In genomic region chr16:17146772-17147235, GRCm38 (mm10) we compare ENCODE assay signal across 7 mouse cellular contexts. TPM values are rescaled to one million over a fixed set of nuclear protein-coding genes. Genes with fewer than 3 reads are reported as not detected.
DNase-seq lines count a peak whose midpoint lies in the region; ATAC-seq lines count a peak whose summit lies in the region.

Gene Ccdc116 (minus strand): TSS chr16:17147229.

- under 1% methylated on average over 34 of the region's 34 CpGs for WGBS in intestine, embryonic 16.5 days

- intact Hi-C loops in left cerebral cortex, postnatal 25 days (cut with DNase I) = no loop called here

- H3K9ac ChIP-seq in intestine, embryonic 16.5 days (ENCODE audit: low read depth, low read length) = peak within 1 kb of the TSS; percentile 81

- peaks cover 13% of the 10 kb centered on the region for H3K4me1 ChIP-seq in intestine, embryonic 16.5 days (ENCODE audit: control insufficient read depth, insufficient read depth, low read length)

- H3K4me2 ChIP-seq in intestine, embryonic 16.5 days (ENCODE audit: low read depth, low read length) = peak within 1 kb of the TSS; percentile 99

- no peaks in the 10 kb centered on the region for H3K27me3 ChIP-seq in intestine, embryonic 16.5 days (replicated peaks; ENCODE audit: control insufficient read depth, insufficient read depth, low read length)

- H3K4me3 ChIP-seq in intestine, embryonic 16.5 days (ENCODE audit: low read length) = peak within 1 kb of the TSS; percentile 77

- no peaks in the 10 kb centered on the region for H3K36me3 ChIP-seq in intestine, embryonic 16.5 days (ENCODE audit: control insufficient read depth, insufficient read depth, low read length)

- DNase-seq in adrenal gland, postnatal 14 days = peak; percentile 89
- peak; percentile 85 for DNase-seq in embryo, embryonic 9.5 days (ENCODE audit: extremely low spot score)
- DNase-seq in gastrocnemius, postnatal 4 days (ENCODE audit: low spot score in 2 of 2) = peak; percentile 40 to 75
- DNase-seq in left cerebral cortex, postnatal 25 days (ENCODE audit: low spot score in 2 of 2) = peak; percentile 83 to 88
- peak; percentile 91 for DNase-seq in mesoderm, embryonic 11.5 days (ENCODE audit: low read depth, low spot score)
- DNase-seq in right cerebral cortex, postnatal 25 days = peak; percentile 76

- no peaks in the 10 kb centered on the region for H3K9me3 ChIP-seq in intestine, embryonic 16.5 days (ENCODE audit: control insufficient read depth, low read length)

- H3K27ac ChIP-seq in intestine, embryonic 16.5 days (ENCODE audit: low read length) = peak within 1 kb of the TSS; percentile 76

- peak; percentile 67 for ATAC-seq in intestine, embryonic 16.5 days

RNA-seq across cellular contexts. Expression of gene Ccdc116, which starts in this region (rescaled TPM):
- total RNA-seq in adrenal gland, postnatal 14 days (2021) = 0.45 TPM in 1 of 2 replicates, not detected in the other
- 1 to 10 TPM in 1 of 2 experiments, under 1 TPM in 1; 0.26 to 1.6 TPM for total RNA-seq in gastrocnemius, postnatal 4 days (2021)
- 3.0 and 3.1 TPM in 2 replicates for polyA plus RNA-seq in intestine, embryonic 16.5 days (2015; fragmentation: Nextera tagmentation; extraction: Ambion mirVana)
- 1 to 10 TPM; 1.9 to 2.3 TPM for total RNA-seq in left cerebral cortex, postnatal 25 days (2021)

Comparison
In these comparisons a context has a peak if more than half of its experiments do, and no peak if none do; other contexts are left out.
1. Peak in every context shown above with its lines: DNase-seq, ATAC-seq, H3K4me3 ChIP-seq and H3K27ac ChIP-seq.
2. Peak in DNase-seq in adrenal gland, postnatal 14 days; RNA of the gene not detected or under 1 TPM.